In genomic region chr13:75797369-75798141, GRCm38 (mm10) we compare ENCODE assay signal across 8 mouse cellular contexts. TPM values are rescaled to one million over a fixed set of nuclear protein-coding genes. Genes with fewer than 3 reads are reported as not detected.
DNase-seq lines count a peak whose midpoint lies in the region; ATAC-seq lines count a peak whose summit lies in the region.

No protein-coding gene starts in this region.

- H3K36me3 ChIP-seq in embryonic facial prominence, embryonic 14.5 days (ENCODE audit: control insufficient read depth, insufficient read depth, low read length) = no peaks in the 10 kb centered on the region
- H3K36me3 ChIP-seq in kidney, embryonic 14.5 days (ENCODE audit: control insufficient read depth, insufficient read depth, low read length) = no peaks in the 10 kb centered on the region
- no peaks in the 10 kb centered on the region for H3K36me3 ChIP-seq in limb, embryonic 15.5 days

- peak; percentile 98 for DNase-seq in 3T3-L1 (ENCODE audit: low read depth, low spot score)
- DNase-seq in adrenal gland, postnatal 4 days (ENCODE audit: low spot score in 2 of 2) = peak; percentile 86 to 88
- peak; percentile 89 for DNase-seq in embryonic facial prominence, embryonic 14.5 days (ENCODE audit: low spot score)
- peak; percentile 88 to 90 for DNase-seq in heart, adult 9 months (ENCODE audit: low spot score in 2 of 2)
- DNase-seq in monocyte, adult 2 months (ENCODE audit: low read depth in 1 of 2, low spot score in 2 of 2) = peak; percentile 88 to 91
- peak; percentile 87 to 89 for DNase-seq in spleen, postnatal 36 days (ENCODE audit: low spot score in 2 of 2)

- H3K9ac ChIP-seq in embryonic facial prominence, embryonic 14.5 days (ENCODE audit: low read depth, low read length) = 0 out of 2 replicates have a peak overlapping the region, but pooled peaks have one; percentile 42
- no peak overlapping the region for H3K9ac ChIP-seq in kidney, embryonic 14.5 days (ENCODE audit: low read depth, low read length)
- no peak overlapping the region for H3K9ac ChIP-seq in limb, embryonic 15.5 days

- ATAC-seq in embryonic facial prominence, embryonic 14.5 days (ENCODE audit: low read depth) = peak; percentile 97
- ATAC-seq in kidney, embryonic 14.5 days (ENCODE audit: low FRiP score, low TSS enrichment) = peak; percentile 99
- ATAC-seq in limb, embryonic 15.5 days (ENCODE audit: insufficient number of reproducible peaks, low FRiP score, low TSS enrichment, low read depth) = peak; percentile 81

- no peak overlapping the region for H3K27ac ChIP-seq in embryonic facial prominence, embryonic 14.5 days (replicated peaks; ENCODE audit: low read depth, low read length)
- H3K27ac ChIP-seq in kidney, embryonic 14.5 days (ENCODE audit: low read depth, low read length) = no peak overlapping the region
- H3K27ac ChIP-seq in limb, embryonic 15.5 days = no peak overlapping the region

- no peaks in the 10 kb centered on the region for H3K9me3 ChIP-seq in embryonic facial prominence, embryonic 14.5 days (ENCODE audit: control insufficient read depth, low read length)
- no peaks in the 10 kb centered on the region for H3K9me3 ChIP-seq in kidney, embryonic 14.5 days (ENCODE audit: control insufficient read depth, low read length)
- no peaks in the 10 kb centered on the region for H3K9me3 ChIP-seq in limb, embryonic 15.5 days

- WGBS in embryonic facial prominence, embryonic 14.5 days = 25% methylated on average over 18 of the region's 18 CpGs
- 28% methylated on average over 18 of the region's 18 CpGs for WGBS in kidney, embryonic 14.5 days
- WGBS in limb, embryonic 15.5 days = 25% methylated on average over 18 of the region's 18 CpGs

- H3K27me3 ChIP-seq in embryonic facial prominence, embryonic 14.5 days (replicated peaks; ENCODE audit: control insufficient read depth, insufficient read depth, low read length) = no peaks in the 10 kb centered on the region
- H3K27me3 ChIP-seq in kidney, embryonic 14.5 days (ENCODE audit: control insufficient read depth, insufficient read depth, low read length) = no peaks in the 10 kb centered on the region
- no peaks in the 10 kb centered on the region for H3K27me3 ChIP-seq in limb, embryonic 15.5 days

- peak overlapping the region; percentile 24 for H3K4me3 ChIP-seq in embryonic facial prominence, embryonic 14.5 days (ENCODE audit: low read depth, low read length)
- H3K4me3 ChIP-seq in kidney, embryonic 14.5 days (ENCODE audit: low read length) = peak overlapping the region; percentile 13; the same call in 1 of the 2 replicates
- H3K4me3 ChIP-seq in limb, embryonic 15.5 days = peak overlapping the region; percentile 27

- peak overlapping the region; percentile 61 for H3K4me2 ChIP-seq in embryonic facial prominence, embryonic 14.5 days (ENCODE audit: low read depth, low read length)
- H3K4me2 ChIP-seq in kidney, embryonic 14.5 days (replicated peaks; ENCODE audit: low read depth, low read length) = peak overlapping the region; percentile 28
- H3K4me2 ChIP-seq in limb, embryonic 15.5 days = peak overlapping the region; percentile 45

- H3K4me1 ChIP-seq in embryonic facial prominence, embryonic 14.5 days (ENCODE audit: control insufficient read depth, insufficient read depth, low read length) = no peaks in the 10 kb centered on the region
- no peaks in the 10 kb centered on the region for H3K4me1 ChIP-seq in kidney, embryonic 14.5 days (ENCODE audit: control insufficient read depth, insufficient read depth, low read length)
- no peaks in the 10 kb centered on the region for H3K4me1 ChIP-seq in limb, embryonic 15.5 days

RNA-seq across cellular contexts. Expression of gene Glrx, which starts 42.1 kb away (rescaled TPM):
- 10 to 100 TPM; 26.9 to 28.1 TPM for total RNA-seq in adrenal gland, postnatal 4 days (2021)
- 38.0 and 41.7 TPM in 2 replicates for polyA plus RNA-seq in embryonic facial prominence, embryonic 14.5 days (2014; fragmentation: Nextera tagmentation; extraction: Ambion mirVana)
- 36.4 and 42.5 TPM in 2 replicates for polyA plus RNA-seq in kidney, embryonic 14.5 days (2014; fragmentation: Nextera tagmentation; extraction: Ambion mirVana)
- 118 and 120 TPM in 2 replicates for polyA plus RNA-seq in limb, embryonic 15.5 days (2015; fragmentation: Nextera tagmentation; extraction: Ambion mirVana)
